Mouse (Mus musculus) midbrain, embryonic 14.5 days (tissue): ENCODE data around the gene Nphp4. TPM values are rescaled to one million over a fixed set of nuclear protein-coding genes. Genes with fewer than 3 reads are reported as not detected.

Experiments used
- ATAC-seq: fragments of 200-750 bp; cut with Nextera tagmentation; 2 replicates; pipeline ENCODE4 v1.8.0; 2017; ENCODE audit warnings: moderate number of reproducible peaks, moderate library complexity; ENCODE audit not compliant: low FRiP score, low TSS enrichment
- DNase-seq: peaks from one replicate; pipeline ENCODE4 v3.0.0-alpha.2; 2015
- H3K27ac ChIP-seq: fragments of 300-500 bp; sonication (generic); replicated peaks from 2 replicates; pipeline ENCODE4 v1.5.1; 2014; ENCODE audit warnings: mild to moderate bottlenecking, low read depth, low read length, moderate library complexity
- H3K27me3 ChIP-seq: fragments of 300-500 bp; sonication (generic); 2 replicates; pipeline ENCODE4 v1.6.1; 2014; ENCODE audit warnings: low read length, control low read depth, mixed read lengths; ENCODE audit not compliant: control insufficient read depth, insufficient read depth
- H3K36me3 ChIP-seq: fragments of 300-500 bp; sonication (generic); 2 replicates; pipeline ENCODE4 v1.6.1; 2014; ENCODE audit warnings: low read length, control low read depth; ENCODE audit not compliant: control insufficient read depth, insufficient read depth
- H3K4me1 ChIP-seq: fragments of 300-500 bp; sonication (generic); 2 replicates; pipeline ENCODE4 v1.6.1; 2014; ENCODE audit warnings: mild to moderate bottlenecking, antibody characterized with exemption, low read length, control low read depth; ENCODE audit not compliant: control insufficient read depth, insufficient read depth
- H3K4me2 ChIP-seq: fragments of 300-500 bp; sonication (generic); 2 replicates; pipeline ENCODE4 v1.6.1; 2014; ENCODE audit warnings: mild to moderate bottlenecking, low read length, moderate library complexity
- H3K4me3 ChIP-seq: fragments of 300-500 bp; sonication (generic); replicated peaks from 2 replicates; pipeline ENCODE4 v1.5.1; 2014; ENCODE audit warnings: low read depth, low read length
- H3K9ac ChIP-seq: fragments of 300-500 bp; sonication (generic); replicated peaks from 2 replicates; pipeline ENCODE4 v1.6.1; 2014; ENCODE audit warnings: mild to moderate bottlenecking, low read length, moderate library complexity
- H3K9me3 ChIP-seq: fragments of 300-500 bp; sonication (generic); 2 replicates; pipeline ENCODE4 v1.6.1; 2016; ENCODE audit warnings: low read length, control low read depth, mixed read lengths; ENCODE audit not compliant: control insufficient read depth
- WGBS: fragments of 180-500 bp; shearing (Covaris S2); extraction: QIAGEN DNeasy Blood & Tissue Kit; methylation state at CpG from one replicate; pipeline ENCODE4 v1.1.7; 2014; 5-methylcytosine and 5-hydroxymethylcytosine counted together
- polyA plus RNA-seq: library from polyadenylated mRNA; unstranded; fragments of >200 nt; fragmentation: Nextera tagmentation; extraction: Ambion mirVana; gene quantifications from 2 replicates; pipeline ENCODE4 v1.2.1, GENCODE M21; 2014

Gene Nphp4
- polyA plus RNA-seq, 1 experiment from 2014 or later = 5.9 TPM

- Histone ChIP-seq H3K4me3 (no peak overlapping the region), H3K27ac (no peak overlapping the region), H3K4me2 (no peak overlapping the region), H3K36me3 (peaks cover 26% of the 10 kb centered on the region), H3K27me3 (no peaks in the 10 kb centered on the region), H3K9me3 (no peaks in the 10 kb centered on the region), H3K4me1 (0 out of 2 replicates have a peak, but pooled peaks cover 13% of the 10 kb centered on the region), H3K9ac (no peak overlapping the region)
- DNase-seq = no peak
- 90% methylated on average over 14 of the region's 14 CpGs for WGBS
- no peak for ATAC-seq
These were observed 13.8 kb downstream of the Nphp4 start for GRCm38 (mm10) chr4:152490311-152490710.

DNA sequence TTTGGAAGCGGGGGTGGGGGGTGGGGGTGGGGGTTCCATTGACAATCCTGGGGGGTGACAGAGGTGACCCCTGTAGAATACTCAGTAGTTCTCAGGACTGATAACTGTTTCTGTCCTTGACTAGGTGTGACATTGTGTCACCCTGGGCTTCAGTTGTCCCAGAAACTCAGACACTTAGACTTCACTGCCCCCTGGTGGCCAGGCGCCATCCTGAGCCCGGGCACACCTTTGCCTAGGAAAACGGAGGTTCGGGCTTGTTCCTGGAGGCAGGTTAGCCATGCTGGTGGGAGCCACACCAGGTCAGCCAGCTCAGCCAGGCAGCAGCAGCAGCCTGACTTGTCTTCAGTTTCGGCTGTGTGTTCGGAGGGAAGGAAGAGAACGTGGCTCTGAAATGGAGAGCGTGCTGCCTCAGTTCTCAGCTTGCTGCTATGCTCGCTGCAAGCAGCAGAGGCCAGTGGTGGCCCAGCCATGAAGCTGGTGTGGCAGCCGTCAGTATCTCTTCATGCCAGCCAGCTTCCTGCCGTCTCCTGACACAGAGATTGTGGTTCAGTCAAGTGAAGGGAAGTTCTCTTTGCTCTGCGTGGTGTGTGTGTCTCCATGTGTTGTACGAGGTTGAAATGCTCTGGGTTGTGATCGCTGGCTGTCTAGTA lies 14.9 kb downstream of the Nphp4 start:
- Histone ChIP-seq H3K4me2 (no peak overlapping the region), H3K36me3 (peaks cover 23% of the 10 kb centered on the region), H3K4me1 (0 out of 2 replicates have a peak, but pooled peaks cover 14% of the 10 kb centered on the region), H3K27ac (no peak overlapping the region), H3K9ac (no peak overlapping the region), H3K9me3 (no peaks in the 10 kb centered on the region), H3K27me3 (no peaks in the 10 kb centered on the region), H3K4me3 (no peak overlapping the region)
- 53% methylated on average over 15 of the region's 15 CpGs for WGBS
- ATAC-seq (peak; percentile 28; the same call in 1 of the 2 replicates), DNase-seq (peak; percentile 87)

GRCm38 (mm10) chr4:152494360-152494879 lies 17.9 kb downstream of the Nphp4 start:
- Histone ChIP-seq H3K9me3 (no peaks in the 10 kb centered on the region), H3K27me3 (no peaks in the 10 kb centered on the region), H3K36me3 (peaks cover 19% of the 10 kb centered on the region), H3K4me2 (peak overlapping the region; percentile 17; the same call in 1 of the 2 replicates), H3K27ac (peak overlapping the region; percentile 61), H3K9ac (0 out of 2 replicates have a peak overlapping the region, but pooled peaks have one; percentile 9), H3K4me1 (0 out of 2 replicates have a peak, but pooled peaks cover 14% of the 10 kb centered on the region), H3K4me3 (no peak overlapping the region)
- no peak for ATAC-seq
- WGBS = 26% methylated on average over 20 of the region's 20 CpGs
- DNase-seq = peak; percentile 71

DNA sequence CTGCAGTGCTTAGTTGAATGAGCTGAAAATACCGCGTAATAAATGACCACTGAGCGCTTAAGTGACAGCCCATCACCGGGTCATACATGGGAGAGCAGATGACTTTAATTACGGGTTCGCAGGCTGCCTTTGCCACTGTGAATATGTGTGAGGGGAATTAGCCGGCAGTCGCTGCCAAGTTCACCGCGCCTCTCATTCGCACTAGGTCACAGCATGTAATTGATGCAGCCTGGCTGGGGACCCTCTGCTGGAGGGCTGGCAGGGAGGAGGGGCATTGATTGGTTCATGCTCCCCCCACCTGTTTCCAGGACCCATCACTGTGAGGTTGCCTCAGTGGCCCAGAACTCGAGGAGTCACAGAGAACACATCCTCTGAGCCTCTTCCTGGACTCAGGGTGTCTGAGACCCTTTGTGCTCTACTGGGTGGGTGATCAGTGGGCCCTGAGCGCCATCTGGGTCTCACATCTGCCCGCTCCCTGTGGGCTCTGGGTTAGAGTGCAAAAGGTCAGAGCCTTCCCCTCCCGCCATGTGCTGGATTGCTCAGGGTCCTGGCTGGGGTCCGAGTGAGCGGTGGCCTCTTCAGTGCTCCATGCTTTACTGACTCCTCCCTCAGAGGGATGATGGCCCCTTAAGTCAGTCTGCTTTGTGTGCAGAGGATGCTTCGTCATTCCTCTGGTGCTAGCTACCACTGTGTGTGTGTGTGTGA lies 35.9 kb downstream of the Nphp4 start:
- no peaks in the 10 kb centered on the region for H3K4me1 ChIP-seq
- no peaks in the 10 kb centered on the region for H3K9me3 ChIP-seq
- WGBS = 50% methylated on average over 18 of the region's 18 CpGs
- peak overlapping the region; percentile 20; the same call in 1 of the 2 replicates for H3K9ac ChIP-seq
- H3K4me2 ChIP-seq = no peak overlapping the region
- H3K36me3 ChIP-seq = 0 out of 2 replicates have a peak, but pooled peaks cover 3% of the 10 kb centered on the region
- no peak; the same call in 1 of the 2 replicates for ATAC-seq
- no peak overlapping the region for H3K4me3 ChIP-seq
- DNase-seq = peak; percentile 41
- H3K27me3 ChIP-seq = no peaks in the 10 kb centered on the region
- no peak overlapping the region; the same call in 1 of the 2 replicates for H3K27ac ChIP-seq

DNA sequence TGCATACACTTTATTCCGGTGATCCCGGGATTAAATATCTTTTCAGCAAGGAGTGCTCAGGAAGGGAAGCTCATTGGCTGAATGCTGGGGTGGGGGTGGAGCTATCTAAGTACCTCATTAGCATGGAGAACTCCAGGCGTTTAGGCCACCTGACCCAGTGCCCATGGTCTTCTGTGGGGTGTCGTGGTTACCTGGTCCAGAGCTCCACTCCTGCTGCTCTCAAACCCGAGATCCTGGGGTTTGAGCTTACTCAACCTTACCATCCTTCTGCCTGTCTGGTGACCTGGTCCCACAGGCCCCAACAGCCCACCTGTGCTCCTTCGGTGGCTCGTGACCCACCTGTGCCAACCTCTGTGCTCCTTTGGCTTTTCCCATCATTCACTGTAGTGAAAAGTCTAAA lies 38.4 kb downstream of the Nphp4 start:
- Histone ChIP-seq H3K9me3 (no peaks in the 10 kb centered on the region), H3K4me2 (no peak overlapping the region), H3K27ac (no peak overlapping the region), H3K4me3 (no peak overlapping the region), H3K36me3 (no peaks in the 10 kb centered on the region), H3K4me1 (no peaks in the 10 kb centered on the region), H3K27me3 (no peaks in the 10 kb centered on the region), H3K9ac (no peak overlapping the region)
- WGBS = 69% methylated on average over 7 of the region's 7 CpGs
- no peak for ATAC-seq
- no peak for DNase-seq

GRCm38 (mm10) chr4:152519106-152519505 lies 42.6 kb downstream of the Nphp4 start:
- H3K4me1 ChIP-seq = no peaks in the 10 kb centered on the region
- no peak overlapping the region for H3K4me2 ChIP-seq
- H3K9me3 ChIP-seq = no peaks in the 10 kb centered on the region
- no peak overlapping the region for H3K4me3 ChIP-seq
- no peaks in the 10 kb centered on the region for H3K27me3 ChIP-seq
- DNase-seq = no peak
- no peaks in the 10 kb centered on the region for H3K36me3 ChIP-seq
- no peak for ATAC-seq
- 91% methylated on average over 10 of the region's 10 CpGs for WGBS
- H3K9ac ChIP-seq = no peak overlapping the region
- H3K27ac ChIP-seq = no peak overlapping the region

DNA sequence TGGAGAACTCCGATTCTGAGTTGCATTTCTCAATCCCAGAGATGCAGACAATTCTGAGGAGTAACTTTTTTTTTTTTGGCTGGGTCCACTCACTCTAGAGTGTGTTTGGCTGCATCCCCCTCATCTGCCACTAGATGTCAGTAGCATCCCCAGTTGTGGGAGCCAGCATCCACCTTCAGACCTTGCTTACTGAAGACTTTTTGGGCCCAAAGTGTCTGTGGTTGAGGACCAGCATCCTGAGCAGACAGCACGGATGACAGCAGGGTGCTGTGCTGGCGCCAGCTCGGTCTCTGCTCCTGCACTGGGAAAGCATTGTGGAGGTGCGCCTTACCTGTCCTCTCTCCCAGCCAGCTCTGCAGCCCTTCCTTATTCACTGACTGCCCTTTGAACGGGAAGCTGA lies 43.6 kb downstream of the Nphp4 start:
- no peaks in the 10 kb centered on the region for H3K4me1 ChIP-seq
- no peak; the same call in 1 of the 2 replicates for ATAC-seq
- 36% methylated on average over 6 of the region's 6 CpGs for WGBS

GRCm38 (mm10) chr4:152532872-152533271 lies 56.4 kb downstream of the Nphp4 start:
- H3K9me3 ChIP-seq = no peaks in the 10 kb centered on the region
- no peaks in the 10 kb centered on the region for H3K27me3 ChIP-seq
- H3K27ac ChIP-seq = no peak overlapping the region
- DNase-seq = no peak
- peaks cover 4% of the 10 kb centered on the region for H3K4me1 ChIP-seq
- H3K4me2 ChIP-seq = no peak overlapping the region
- 68% methylated on average over 9 of the region's 9 CpGs for WGBS
- H3K36me3 ChIP-seq = no peaks in the 10 kb centered on the region
- ATAC-seq = no peak
- H3K9ac ChIP-seq = no peak overlapping the region
- no peak overlapping the region for H3K4me3 ChIP-seq

More for the DNA sequence above, 43.6 kb downstream of the Nphp4 start:
- Histone ChIP-seq H3K4me2 (no peak overlapping the region), H3K9ac (no peak overlapping the region), H3K36me3 (no peaks in the 10 kb centered on the region), H3K4me3 (no peak overlapping the region), H3K9me3 (no peaks in the 10 kb centered on the region), H3K27ac (no peak overlapping the region), H3K27me3 (no peaks in the 10 kb centered on the region)
- peak; percentile 90 for DNase-seq
